Mouse (Mus musculus) CH12.LX (cell line): ENCODE results near the gene Ap1g1. TPM values are rescaled to one million over a fixed set of nuclear protein-coding genes. Genes with fewer than 3 reads are reported as not detected.

Experiments used
- DNase-seq: peaks from one replicate; pipeline ENCODE4 v3.0.0-alpha.2; 2013; ENCODE audit errors: extremely low read depth
- H3K27ac ChIP-seq: 2 replicates; pipeline ENCODE4 v1.5.1; 2012; ENCODE audit warnings: low read depth, mild to moderate bottlenecking, control low read depth, moderate library complexity; ENCODE audit not compliant: insufficient read depth
- H3K27me3 ChIP-seq: replicated peaks from 2 replicates; pipeline ENCODE3; 2012; ENCODE audit warnings: inconsistent platforms
- H3K36me3 ChIP-seq, 2 experiments: replicated peaks in 1 of 2; 2 replicates each; pipeline versions ENCODE3 to v1.6.1; 2012; ENCODE audit warnings: inconsistent platforms in 1 of 2, low read length in 1 of 2, mild to moderate bottlenecking in 1 of 2, mixed read lengths in 1 of 2, moderate library complexity in 1 of 2; ENCODE audit not compliant: control insufficient read depth in 1 of 2, insufficient read depth in 1 of 2
- H3K4me1 ChIP-seq, 2 experiments: 2 replicates each; pipeline ENCODE4 v1.6.1; 2012; ENCODE audit warnings: inconsistent platforms in 1 of 2, moderate library complexity in 1 of 2; ENCODE audit not compliant: insufficient read depth in 2 of 2, control insufficient read depth in 1 of 2
- H3K4me2 ChIP-seq: 2 replicates; pipeline ENCODE4 v1.6.1; 2012; ENCODE audit warnings: low read depth, mild to moderate bottlenecking, control low read depth; ENCODE audit not compliant: poor library complexity, insufficient read depth, severe bottlenecking
- H3K4me3 ChIP-seq, 3 experiments: fragments of 150-350 bp in 1 of 3; sonication (generic) in 1 of 3; replicated peaks in 1 of 3; 2 replicates each; pipeline versions ENCODE3 to v1.5.1; 2011 to 2012; ENCODE audit warnings: low read depth in 2 of 3, low read length in 2 of 3, mild to moderate bottlenecking in 2 of 3, moderate library complexity in 2 of 3, control low read depth in 1 of 3, improper control_type of control experiment in 1 of 3, inconsistent platforms in 1 of 3, mixed read lengths in 1 of 3; ENCODE audit not compliant: poor library complexity in 1 of 3
- H3K79me2 ChIP-seq: replicated peaks from 2 replicates; pipeline ENCODE4 v1.6.1; 2012; ENCODE audit warnings: mild to moderate bottlenecking, moderate library complexity; ENCODE audit not compliant: control insufficient read depth, poor library complexity, insufficient read depth, severe bottlenecking; ENCODE audit errors: extremely low read depth
- H3K9ac ChIP-seq: 2 replicates; pipeline ENCODE4 v1.6.1; 2012; ENCODE audit warnings: low read depth, mild to moderate bottlenecking, control low read depth, moderate library complexity; ENCODE audit not compliant: insufficient read depth
- H3K9me3 ChIP-seq: replicated peaks from 2 replicates; pipeline ENCODE3; 2012; ENCODE audit warnings: low read length, inconsistent platforms, mixed read lengths
- ELF1 ChIP-seq: IDR thresholded peaks from 2 replicates; pipeline ENCODE4 v1.6.1; 2014; ENCODE audit warnings: low read depth, mild to moderate bottlenecking, inconsistent platforms, low read length, improper control_type of control experiment
- ETS1 ChIP-seq: conservative IDR thresholded peaks from 2 replicates; pipeline ENCODE4 v1.6.1; 2012; ENCODE audit warnings: low read depth, mild to moderate bottlenecking, inconsistent platforms, low read length, improper control_type of control experiment, moderate library complexity
- GABPA ChIP-seq: IDR thresholded peaks from 2 replicates; pipeline ENCODE4 v1.6.1; 2012; ENCODE audit warnings: low read depth, low read length, improper control_type of control experiment, inconsistent platforms; ENCODE audit not compliant: insufficient replicate concordance
- HCFC1 ChIP-seq: IDR thresholded peaks from 2 replicates; pipeline ENCODE4 v1.6.1; 2012; ENCODE audit warnings: low read depth, mild to moderate bottlenecking, inconsistent platforms, low read length, improper control_type of control experiment
- JUN ChIP-seq: IDR thresholded peaks from 2 replicates; pipeline ENCODE4 v1.6.1; 2011; ENCODE audit warnings: low read depth, mild to moderate bottlenecking, low read length, improper control_type of control experiment, moderate library complexity; ENCODE audit not compliant: insufficient read depth
- JUND ChIP-seq: conservative IDR thresholded peaks from 2 replicates; pipeline ENCODE4 v1.6.1; 2011; ENCODE audit warnings: low read depth, low read length, improper control_type of control experiment
- KAT2A ChIP-seq: IDR thresholded peaks from 2 replicates; pipeline ENCODE4 v1.6.1; 2012; ENCODE audit warnings: low read length, improper control_type of control experiment, inconsistent platforms; ENCODE audit not compliant: insufficient replicate concordance
- MAFK ChIP-seq: IDR thresholded peaks from 2 replicates; pipeline ENCODE4 v1.6.1; 2011; ENCODE audit warnings: low read length, improper control_type of control experiment; ENCODE audit not compliant: insufficient replicate concordance
- MAZ ChIP-seq: IDR thresholded peaks from 2 replicates; pipeline ENCODE4 v1.6.1; 2012; ENCODE audit warnings: low read depth, mild to moderate bottlenecking, inconsistent platforms, low read length, improper control_type of control experiment, moderate library complexity
- MEF2A ChIP-seq: IDR thresholded peaks from 2 replicates; pipeline ENCODE4 v1.6.1; 2014; ENCODE audit warnings: low read depth, mild to moderate bottlenecking, inconsistent platforms, low read length, improper control_type of control experiment, borderline replicate concordance
- NRF1 ChIP-seq: IDR thresholded peaks from 2 replicates; pipeline ENCODE4 v1.6.1; 2014; ENCODE audit warnings: low read depth, mild to moderate bottlenecking, inconsistent platforms, low read length, improper control_type of control experiment, moderate library complexity
- RAD21 ChIP-seq: IDR thresholded peaks from 2 replicates; pipeline ENCODE4 v1.6.1; 2011; ENCODE audit warnings: low read depth, mild to moderate bottlenecking, low read length, improper control_type of control experiment, moderate library complexity
- RCOR1 ChIP-seq: conservative IDR thresholded peaks from 2 replicates; pipeline ENCODE4 v1.6.1; 2012; ENCODE audit warnings: low read depth, mild to moderate bottlenecking, inconsistent platforms, low read length, improper control_type of control experiment
- TBP ChIP-seq: conservative IDR thresholded peaks from 2 replicates; pipeline ENCODE4 v1.6.1; 2011; ENCODE audit warnings: low read depth, low read length, improper control_type of control experiment
- UBTF ChIP-seq: IDR thresholded peaks from 2 replicates; pipeline ENCODE4 v1.6.1; 2012; ENCODE audit warnings: low read depth, mild to moderate bottlenecking, inconsistent platforms, low read length, improper control_type of control experiment, moderate library complexity
- USF1 ChIP-seq: IDR thresholded peaks from 2 replicates; pipeline ENCODE4 v1.6.1; 2014; ENCODE audit warnings: low read depth, mild to moderate bottlenecking, inconsistent platforms, low read length, improper control_type of control experiment
- ZC3H11A ChIP-seq: IDR thresholded peaks from 2 replicates; pipeline ENCODE4 v1.6.1; 2012; ENCODE audit warnings: low read depth, mild to moderate bottlenecking, inconsistent platforms, low read length, improper control_type of control experiment
- ZKSCAN1 ChIP-seq: IDR thresholded peaks from 2 replicates; pipeline ENCODE4 v1.6.1; 2012; ENCODE audit warnings: low read depth, inconsistent platforms, low read length, improper control_type of control experiment, borderline replicate concordance
- ZMIZ1 ChIP-seq: IDR thresholded peaks from 2 replicates; pipeline ENCODE4 v1.6.1; 2012; ENCODE audit warnings: low read depth, mild to moderate bottlenecking, inconsistent platforms, low read length, improper control_type of control experiment
- dilution Hi-C: fragments of 300-500 bp; cut with MboI; formaldehyde crosslinking; loops from 2 replicates; pipeline ENCODE4 v1.14.3; 2020; ENCODE audit warnings: low sequenced_read_pairs; ENCODE audit not compliant: extremely low pct_unique_long_range_greater_than_20kb, extremely low pct_ligation_motif_present
- in situ Hi-C: fragments of 300-500 bp; cut with MboI; formaldehyde crosslinking; loops from 3 replicates; pipeline ENCODE4 v1.14.3; 2019; ENCODE audit warnings: low sequenced_read_pairs, low pct_ligation_motif_present, low pct_unique_long_range_greater_than_20kb, mixed read lengths
- polyA plus RNA-seq: library from polyadenylated mRNA; unstranded; fragments of >175 nt; gene quantifications from 2 replicates; pipeline ENCODE4 v1.2.1, GENCODE M21; 2012; ENCODE audit warnings: low read depth; ENCODE audit not compliant: insufficient read length
- total RNA-seq, 2 experiments: library from RNA; depleted of rRNA; stranded (reverse); fragments of 300-350 nt in 1 of 2; fragments of >200 nt in 1 of 2; gene quantifications; 2 replicates each; pipeline ENCODE4 v1.2.3; 2012 to 2014

The Ap1g1 gene
- total and polyA plus RNA-seq, 3 experiments = 29.5 to 60.4 (median 40.8) TPM

GRCm38 (mm10) chr8:109890794-109891585 is 112.6 kb downstream of the Ap1g1 start:
- Histone ChIP-seq H3K36me3 (peaks cover 4 to 50% of the 10 kb centered on the region in 2 experiments), H3K4me3 (no peak overlapping the region), H3K9me3 (peaks cover 4% of the 10 kb centered on the region), H3K27me3 (no peaks in the 10 kb centered on the region), H3K4me2 (no peak overlapping the region), H3K9ac (no peak overlapping the region), H3K27ac (no peak overlapping the region), H3K4me1 (0 out of 4 replicates have a peak, but pooled peaks cover 2 to 3% of the 10 kb centered on the region in 2 experiments), H3K79me2 (no peaks in the 10 kb centered on the region)
- in situ Hi-C loops = no loop called here
- DNase-seq = no peak
- dilution Hi-C loops = no loop called here
- TF ChIP-seq MAZ = no peak
- TF ChIP-seq RAD21 = no peak
- TF ChIP-seq ETS1 = no peak
- TF ChIP-seq JUND = no peak
- TF ChIP-seq USF1 = no peak
- no peak for TF ChIP-seq NRF1
- TF ChIP-seq RCOR1 = no peak
- TF ChIP-seq TBP = no peak
- no peak for TF ChIP-seq ELF1
- no peak for TF ChIP-seq GABPA
- TF ChIP-seq HCFC1 = no peak
- TF ChIP-seq MAFK = no peak
- TF ChIP-seq ZMIZ1 = no peak
- TF ChIP-seq UBTF = no peak
- TF ChIP-seq ZC3H11A = no peak
- TF ChIP-seq JUN = no peak
- TF ChIP-seq KAT2A = no peak
- no peak for TF ChIP-seq MEF2A

- dilution Hi-C loops (no loop called here), in situ Hi-C loops (no loop called here)
- H3K27me3 ChIP-seq = no peaks in the 10 kb centered on the region
- peaks cover 4 to 30% of the 10 kb centered on the region in 2 experiments for H3K36me3 ChIP-seq
- H3K27ac ChIP-seq = no peak overlapping the region
- H3K4me2 ChIP-seq = no peak overlapping the region
- H3K79me2 ChIP-seq = no peaks in the 10 kb centered on the region
- H3K9me3 ChIP-seq = peaks cover 4% of the 10 kb centered on the region
- peaks cover 2 to 6% of the 10 kb centered on the region in 2 experiments; a peak in 1 of 4 replicates for H3K4me1 ChIP-seq
- no peak for TF ChIP-seq JUN
- no peak for TF ChIP-seq RCOR1
- no peak for TF ChIP-seq MAFK
- TF ChIP-seq ZKSCAN1 = no peak
- H3K9ac ChIP-seq = no peak overlapping the region
- DNase-seq = no peak
- H3K4me3 ChIP-seq = no peak overlapping the region
Observed at GRCm38 (mm10) chr8:109894636-109895035, 116.3 kb downstream of the Ap1g1 start.
